Mouse (Mus musculus) kidney, postnatal 4 days (tissue): ENCODE results near the gene Cux2.

Source experiments
- DNase-seq, 2 experiments: peaks; one replicate each; pipeline ENCODE4 v3.0.0; 2021; ENCODE audit warnings: mixed read lengths in 2 of 2

The Cux2 gene

GRCm38 (mm10) chr5:122015149-122015548 is 34.8 kb downstream of the Cux2 start:
- DNase-seq = no peak

GRCm38 (mm10) chr5:122014671-122015070 is 35.2 kb downstream of the Cux2 start:
- DNase-seq = no peak

GRCm38 (mm10) chr5:122011289-122011688 is 38.6 kb downstream of the Cux2 start:
- DNase-seq = no peak

- no peak for DNase-seq
These were observed 41.9 kb downstream of the Cux2 start for GRCm38 (mm10) chr5:122007946-122008441.

GRCm38 (mm10) chr5:122003460-122003859 is 46.4 kb downstream of the Cux2 start:
- no peak for DNase-seq

GRCm38 (mm10) chr5:122002148-122002547 is 47.8 kb downstream of the Cux2 start:
- DNase-seq = no peak

- DNase-seq = no peak
These were observed 48.6 kb downstream of the Cux2 start for GRCm38 (mm10) chr5:122001311-122001710.

GRCm38 (mm10) chr5:122000381-122000780 is 49.5 kb downstream of the Cux2 start:
- DNase-seq = no peak

GRCm38 (mm10) chr5:121998981-121999795 is 50.7 kb downstream of the Cux2 start:
- peak; percentile 84 for DNase-seq

GRCm38 (mm10) chr5:121998281-121998680 is 51.6 kb downstream of the Cux2 start:
- no peak for DNase-seq

- DNase-seq = no peak
These were observed 53.2 kb downstream of the Cux2 start for GRCm38 (mm10) chr5:121996701-121997100.

GRCm38 (mm10) chr5:121994808-121995207 is 55.1 kb downstream of the Cux2 start:
- no peak for DNase-seq

- DNase-seq = no peak
These were observed 58.0 kb downstream of the Cux2 start for GRCm38 (mm10) chr5:121991914-121992313.

- peak in 1 of 2 experiments; percentile 13 for DNase-seq
These were observed 64.0 kb downstream of the Cux2 start for GRCm38 (mm10) chr5:121985855-121986254.

- DNase-seq = peak; percentile 67 to 77
These were observed 68.2 kb downstream of the Cux2 start for GRCm38 (mm10) chr5:121981650-121982131.

GRCm38 (mm10) chr5:121976331-121976730 is 73.6 kb downstream of the Cux2 start:
- DNase-seq = no peak

GRCm38 (mm10) chr5:121973541-121973940 is 76.4 kb downstream of the Cux2 start:
- no peak for DNase-seq

- peak in 1 of 2 experiments; percentile 33 for DNase-seq
These were observed 77.2 kb downstream of the Cux2 start for GRCm38 (mm10) chr5:121972680-121973192.

GRCm38 (mm10) chr5:121968999-121969398 is 80.9 kb downstream of the Cux2 start:
- no peak for DNase-seq

GRCm38 (mm10) chr5:121968416-121968815 is 81.5 kb downstream of the Cux2 start:
- no peak for DNase-seq

GRCm38 (mm10) chr5:121967520-121967919 is 82.4 kb downstream of the Cux2 start:
- DNase-seq = no peak

- peak; percentile 43 for DNase-seq
These were observed 83.0 kb downstream of the Cux2 start for GRCm38 (mm10) chr5:121966940-121967339.

GRCm38 (mm10) chr5:121962974-121963373 is 86.9 kb downstream of the Cux2 start:
- DNase-seq = no peak

GRCm38 (mm10) chr5:121962359-121962758 is 87.5 kb downstream of the Cux2 start:
- DNase-seq = no peak
